Mouse (Mus musculus): Measurements from ENCODE around the gene Ptgr1.

Ptgr1 gene

GRCm38 (mm10) chr4:58986540-58987190, at the start of gene Ptgr1:
Ptgr1 (minus strand) TSS chr4:58987119.
- DNase-seq (ENCODE audit: low read depth, low spot score): peak; percentile 70

DNA sequence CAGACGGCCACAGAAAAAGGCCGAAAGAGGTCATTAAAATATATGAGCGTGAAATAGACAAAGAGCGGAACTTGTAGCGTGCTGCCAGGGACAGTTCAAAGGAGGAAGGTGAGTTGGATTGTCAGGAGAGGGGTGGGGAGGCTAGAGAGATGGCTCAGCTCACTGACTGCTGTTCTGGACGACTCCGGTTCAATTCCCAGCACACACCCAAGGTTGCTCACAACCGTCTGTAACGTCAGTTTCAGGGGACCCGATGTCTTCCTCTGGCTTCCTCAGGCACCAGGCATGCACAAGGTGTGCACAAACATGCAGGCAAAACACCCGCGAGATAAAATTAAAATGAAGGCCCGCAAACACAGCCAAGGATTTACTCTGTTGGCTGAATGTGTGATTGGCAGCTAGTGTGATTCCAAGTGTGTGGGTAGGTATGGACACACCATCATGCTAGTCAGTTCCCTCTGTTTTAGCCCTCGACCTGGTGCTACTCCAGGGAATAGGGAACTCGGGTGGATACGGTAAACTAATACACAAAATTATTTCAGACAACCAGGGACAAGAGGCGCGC, 48.9 kb upstream of the Ptgr1 start:
- DNase-seq (ENCODE audit: low read depth, low spot score): no peak

DNA sequence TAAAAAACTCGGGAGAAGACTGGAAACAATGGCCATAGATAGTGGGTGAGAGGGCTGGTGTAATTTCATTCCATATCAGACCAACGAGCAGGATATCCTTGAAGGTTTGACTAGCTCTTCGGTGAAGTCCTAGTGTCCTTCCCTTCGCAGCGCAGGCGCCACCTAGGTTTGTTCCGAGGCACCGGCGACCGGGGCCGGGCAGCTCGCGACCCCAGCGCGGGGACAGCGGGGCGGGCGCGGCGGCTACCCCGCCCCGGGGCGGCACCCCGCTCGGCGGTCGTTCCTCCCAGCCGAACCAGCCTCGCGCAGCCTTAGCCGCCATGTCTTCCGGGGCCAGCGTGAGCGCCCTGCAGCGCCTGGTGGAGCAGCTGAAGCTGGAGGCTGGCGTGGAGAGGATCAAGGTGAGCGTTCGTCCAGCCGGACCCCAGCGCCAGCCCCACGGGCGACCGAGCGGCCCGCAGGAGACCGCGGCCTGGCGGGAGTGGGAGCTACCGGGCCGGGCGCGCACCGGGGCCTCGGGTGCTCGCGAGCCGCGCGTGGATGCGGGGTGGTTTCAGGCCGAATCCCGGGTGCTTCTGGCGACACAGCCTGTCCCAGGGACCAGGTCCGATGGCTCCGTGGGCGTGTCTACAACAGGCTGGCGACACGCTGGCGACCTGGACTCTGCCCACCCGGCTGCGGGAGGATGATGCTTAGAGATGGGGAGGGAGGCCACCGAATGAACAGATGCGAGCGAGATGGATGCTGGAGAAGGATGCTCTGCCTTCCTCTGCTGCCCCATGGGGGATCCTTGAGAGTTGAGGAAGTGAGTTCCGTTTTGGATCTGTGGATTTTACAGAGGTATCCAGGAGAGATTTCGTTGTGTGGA, 48.2 kb upstream of the Ptgr1 start, which contains the start of gene Gng10:
TSS of gene Gng10 (plus strand) at position 171 of the 868 bp plus-strand sequence.
- DNase-seq (ENCODE audit: low read depth, low spot score): no peak

GRCm38 (mm10) chr4:59034325-59034917, 47.5 kb upstream of the Ptgr1 start:
- DNase-seq (ENCODE audit: low read depth, low spot score): no peak

DNA sequence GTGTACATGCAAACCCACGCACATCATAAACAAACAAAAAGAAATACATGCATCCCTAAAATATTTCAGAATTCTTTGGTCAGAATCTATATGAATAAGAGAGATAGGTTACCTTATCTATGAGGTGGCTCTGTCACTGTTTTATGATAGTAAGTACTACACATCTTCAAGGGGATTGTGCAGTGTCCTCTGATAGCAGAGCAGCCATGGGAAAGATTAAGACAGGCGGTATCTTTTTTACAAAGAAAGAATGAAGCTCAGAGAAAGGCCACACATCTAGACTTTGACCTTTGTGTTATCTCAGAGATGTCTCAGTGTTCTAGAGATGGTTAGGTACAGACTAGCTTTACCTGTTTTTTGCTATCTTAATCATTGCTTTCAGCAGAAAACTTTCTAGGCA, 30.0 kb upstream of the Ptgr1 start:
- no peak for DNase-seq (ENCODE audit: low read depth, low spot score)

DNA sequence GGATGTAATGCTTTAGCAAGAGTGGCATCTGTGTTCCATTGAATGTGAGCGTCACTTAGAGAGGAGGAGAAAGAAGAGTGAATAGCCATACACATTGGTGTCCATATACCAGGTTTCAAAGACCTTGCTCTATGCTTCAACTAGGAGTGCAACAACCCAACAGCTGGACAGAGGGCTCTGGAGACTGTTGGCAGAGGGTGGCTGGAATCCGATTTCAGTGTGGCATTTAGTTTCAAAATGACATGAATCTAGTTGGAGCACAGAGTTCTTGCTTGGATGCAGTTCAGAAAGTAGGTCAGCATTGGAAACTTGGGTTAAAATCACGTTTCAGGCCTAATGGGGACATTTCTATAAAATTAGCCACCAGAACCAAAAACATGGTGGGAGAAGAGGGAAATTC, 28.3 kb upstream of the Ptgr1 start:
- DNase-seq (ENCODE audit: low read depth, low spot score): no peak

DNA sequence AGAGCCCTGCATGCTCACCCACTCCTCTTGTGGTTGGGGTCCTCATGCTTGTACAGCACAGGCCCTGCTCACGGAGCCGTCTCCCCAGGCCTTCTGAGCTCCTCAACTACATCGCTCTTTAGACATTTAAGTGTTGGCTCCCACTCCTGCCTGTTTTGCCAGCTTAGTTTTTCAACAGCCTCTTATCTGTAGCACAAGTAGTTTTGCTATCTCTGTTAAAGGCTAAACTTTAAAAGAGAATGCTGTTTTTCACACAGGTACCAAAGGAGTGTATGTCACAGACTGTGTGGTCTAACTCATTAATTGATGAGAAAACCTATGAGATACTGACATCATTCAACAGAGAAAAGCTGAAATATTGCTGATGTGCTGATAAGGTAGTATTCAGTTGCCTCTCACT, 24.5 kb upstream of the Ptgr1 start:
- no peak for DNase-seq (ENCODE audit: low read depth, low spot score)

DNA sequence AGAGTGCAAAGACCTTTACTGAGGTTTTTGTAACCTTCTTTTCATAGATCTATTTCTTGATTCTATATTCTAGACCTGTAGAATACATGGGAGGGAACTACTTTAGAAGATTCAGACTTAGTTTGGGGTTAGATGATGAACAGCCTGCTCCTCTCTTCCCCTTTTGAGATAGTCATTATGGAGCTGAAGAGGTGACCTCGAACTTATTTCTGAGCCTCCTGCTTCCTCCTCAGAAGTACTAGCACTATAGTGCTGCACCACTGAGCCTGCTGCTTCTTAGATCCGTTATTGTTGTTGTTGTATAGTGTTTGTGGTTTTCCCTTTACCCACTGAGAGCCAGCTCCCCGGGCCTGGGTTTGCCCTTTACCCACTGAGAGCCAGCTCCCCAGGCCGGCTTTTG, 22.8 kb upstream of the Ptgr1 start:
- no peak for DNase-seq (ENCODE audit: low read depth, low spot score)

DNA sequence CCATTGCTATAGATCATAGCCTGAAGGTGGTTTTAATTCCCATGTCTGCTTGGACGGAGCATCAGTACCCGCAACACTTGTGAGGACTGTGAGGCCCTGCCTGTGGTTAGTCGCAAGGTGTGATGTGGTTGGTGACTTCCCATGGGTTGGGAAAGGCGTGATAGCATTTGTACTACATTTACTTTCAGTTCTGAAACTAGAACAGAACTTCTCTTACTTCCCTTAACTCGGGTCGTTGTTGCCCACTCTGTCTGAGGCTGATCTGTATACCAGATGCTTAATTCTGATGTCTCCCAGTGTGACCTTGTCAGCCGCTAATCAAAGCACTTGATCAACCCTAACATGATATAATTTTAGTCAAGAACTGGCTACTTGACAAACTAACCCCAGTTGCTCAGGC, 22.3 kb upstream of the Ptgr1 start:
- DNase-seq (ENCODE audit: low read depth, low spot score): no peak

DNA sequence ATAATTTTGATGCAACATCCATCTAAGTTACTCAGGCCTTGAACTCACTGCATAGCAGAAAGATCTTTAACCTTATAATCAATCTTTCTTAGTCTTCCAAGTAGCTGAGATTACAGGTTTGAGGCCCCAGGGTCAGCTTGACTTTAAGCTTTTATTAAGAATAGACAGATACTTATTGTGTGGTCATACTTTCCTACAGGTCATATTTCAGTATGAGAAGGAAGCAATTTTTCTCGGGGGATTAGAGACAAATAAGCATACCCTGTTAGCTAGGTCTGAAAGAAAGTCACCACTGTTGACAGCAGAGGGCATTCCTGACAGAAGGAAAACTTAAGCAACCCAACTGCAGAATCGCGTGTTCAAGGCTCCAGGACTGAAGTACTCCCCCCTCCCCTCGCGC, 21.1 kb upstream of the Ptgr1 start:
- no peak for DNase-seq (ENCODE audit: low read depth, low spot score)

GRCm38 (mm10) chr4:59007016-59007415, 20.1 kb upstream of the Ptgr1 start:
- no peak for DNase-seq (ENCODE audit: low read depth, low spot score)

DNA sequence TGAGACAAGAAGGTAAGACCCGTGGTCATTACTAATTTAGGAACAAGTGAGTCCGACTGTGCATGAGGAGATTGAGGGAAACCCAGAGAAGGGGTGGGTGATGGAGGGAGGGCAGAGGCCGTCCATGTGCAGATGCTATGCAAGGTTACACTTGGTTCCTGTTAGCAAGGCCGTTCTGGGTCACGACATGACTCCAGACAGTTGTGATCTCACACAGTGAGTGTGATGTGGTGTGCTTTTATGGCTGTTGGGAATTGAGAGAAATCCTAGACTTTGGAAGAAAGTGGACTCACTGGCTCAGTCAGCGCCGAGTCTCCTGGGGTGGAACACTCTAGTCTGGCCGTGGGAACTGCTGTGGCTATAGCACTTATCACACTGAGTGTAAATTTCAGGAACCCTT, 19.3 kb upstream of the Ptgr1 start:
- no peak for DNase-seq (ENCODE audit: low read depth, low spot score)

- no peak for DNase-seq (ENCODE audit: low read depth, low spot score)
These were observed 16.9 kb upstream of the Ptgr1 start for GRCm38 (mm10) chr4:59003806-59004200.

DNA sequence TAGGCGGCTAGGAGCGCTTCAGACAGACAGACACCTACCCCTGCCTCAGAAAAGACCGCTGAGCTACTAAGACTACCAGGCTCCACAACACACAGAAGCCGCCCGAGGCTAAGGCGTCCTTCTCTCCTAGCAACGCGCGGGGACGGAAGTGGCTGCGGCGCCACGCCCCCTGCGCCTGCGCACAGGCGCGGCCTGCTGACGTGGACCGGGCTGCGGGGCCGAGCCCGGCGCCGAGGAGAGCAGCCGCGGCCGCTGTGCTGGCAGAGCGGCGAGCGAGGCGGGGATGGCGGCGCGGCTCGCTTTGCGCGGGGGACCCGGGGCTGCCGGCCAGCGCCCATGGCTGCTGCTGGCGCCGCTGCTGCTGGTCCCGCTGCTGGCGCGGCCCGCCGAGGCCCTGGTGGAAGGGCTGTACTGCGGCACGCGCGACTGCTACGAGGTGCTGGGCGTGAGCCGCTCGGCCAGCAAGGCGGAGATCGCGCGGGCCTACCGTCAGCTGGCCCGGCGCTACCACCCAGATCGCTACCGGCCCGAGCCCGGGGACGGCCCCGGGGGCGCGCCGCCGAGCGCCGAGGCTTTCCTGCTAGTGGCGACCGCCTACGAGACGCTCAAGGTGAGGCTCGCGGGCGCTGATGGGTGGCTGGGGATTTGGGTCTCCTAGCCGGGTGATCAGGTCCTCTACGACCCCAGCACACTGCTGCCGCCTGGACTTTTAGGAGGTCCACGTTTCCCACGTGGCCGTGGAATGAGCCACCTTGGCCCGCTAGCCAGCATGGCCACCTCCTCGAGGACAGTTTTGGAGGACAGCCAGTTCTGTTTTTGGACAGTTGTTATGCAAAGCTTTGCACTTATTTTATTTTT, 16.3 kb upstream of the Ptgr1 start, which contains the start of gene Gm20503:
TSS of gene Gm20503 (plus strand) at position 263 of the 858 bp plus-strand sequence.
- peak; percentile 64 for DNase-seq (ENCODE audit: low read depth, low spot score)

DNA sequence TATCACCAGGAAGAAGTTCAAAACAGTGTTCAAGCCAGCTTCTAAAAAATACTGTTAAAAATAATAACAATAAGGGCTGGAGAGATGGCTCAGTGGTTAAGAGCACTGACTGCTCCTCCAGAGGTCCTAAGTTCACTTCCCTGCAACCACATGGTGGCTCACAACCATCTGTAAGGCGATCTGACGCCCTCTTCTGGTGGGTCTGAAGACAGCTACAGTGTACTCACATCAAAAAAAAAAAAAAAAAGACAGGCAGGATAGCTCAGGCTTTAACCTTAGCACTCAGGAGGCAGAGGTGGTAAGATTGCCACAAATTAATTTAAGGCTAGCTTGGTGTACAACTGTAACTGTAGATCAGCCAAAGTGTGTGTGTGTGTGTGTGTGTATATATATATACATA, 13.7 kb upstream of the Ptgr1 start:
- no peak for DNase-seq (ENCODE audit: low read depth, low spot score)

- DNase-seq (ENCODE audit: low read depth, low spot score): peak; percentile 49
These were observed 12.8 kb upstream of the Ptgr1 start for GRCm38 (mm10) chr4:58999686-59000085.

- no peak for DNase-seq (ENCODE audit: low read depth, low spot score)
These were observed 11.8 kb upstream of the Ptgr1 start for GRCm38 (mm10) chr4:58998688-58999087.

- no peak for DNase-seq (ENCODE audit: low read depth, low spot score)
These were observed 10.2 kb upstream of the Ptgr1 start for GRCm38 (mm10) chr4:58997081-58997480.

GRCm38 (mm10) chr4:58995251-58995693, 8.4 kb upstream of the Ptgr1 start:
- no peak for DNase-seq (ENCODE audit: low read depth, low spot score)

DNA sequence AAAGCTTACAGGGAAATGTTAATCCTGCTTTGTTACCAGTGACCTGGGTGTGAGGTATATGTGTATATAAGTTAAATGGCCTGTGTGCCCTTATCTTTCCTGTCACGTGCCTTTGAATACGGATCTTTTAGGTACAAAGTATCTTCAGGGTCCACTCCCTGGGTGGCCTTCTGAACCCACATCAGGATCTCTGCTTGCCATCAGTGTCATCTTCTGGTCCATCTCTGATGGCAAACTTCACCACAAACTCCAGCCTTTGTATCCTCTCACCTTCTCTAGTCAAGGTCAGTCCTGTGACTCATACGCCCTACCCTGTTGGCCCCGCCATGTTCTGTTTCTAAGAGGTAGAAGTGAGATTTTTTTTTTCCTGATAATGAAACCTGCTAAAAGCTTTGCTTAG, 7.8 kb upstream of the Ptgr1 start, which contains the start of gene Dnajc25:
TSS of gene Dnajc25 (plus strand) at position 301 of the 400 bp plus-strand sequence.
- no peak for DNase-seq (ENCODE audit: low read depth, low spot score)

GRCm38 (mm10) chr4:58992195-58992594, 5.3 kb upstream of the Ptgr1 start:
- no peak for DNase-seq (ENCODE audit: low read depth, low spot score)

Measured in telencephalon, adult 2 months (tissue).